Mouse (Mus musculus) kidney, adult 2 months (tissue): ENCODE data around the gene Prpf38b. TPM values are rescaled to one million over a fixed set of nuclear protein-coding genes. Genes with fewer than 3 reads are reported as not detected.

Experiments
- DNase-seq: peaks from one replicate; pipeline ENCODE4 v3.0.0; 2021
- H3K27ac ChIP-seq: fragments of 200-500 bp; 2 replicates; pipeline ENCODE4 v1.5.1; 2012; ENCODE audit warnings: low read depth, low read length, control low read depth, inconsistent platforms; ENCODE audit not compliant: insufficient read depth
- H3K27me3 ChIP-seq: fragments of 200-500 bp; replicated peaks from 2 replicates; pipeline ENCODE4 v1.6.1; 2012; ENCODE audit warnings: mild to moderate bottlenecking, moderate library complexity, low read length, inconsistent platforms; ENCODE audit not compliant: control insufficient read depth, insufficient read depth
- H3K36me3 ChIP-seq: fragments of 200-500 bp; 2 replicates; pipeline ENCODE4 v1.6.1; 2012; ENCODE audit warnings: mild to moderate bottlenecking, moderate library complexity, low read length, inconsistent platforms; ENCODE audit not compliant: control insufficient read depth, insufficient read depth
- H3K4me1 ChIP-seq: fragments of 200-500 bp; 2 replicates; pipeline ENCODE4 v1.6.1; 2011; ENCODE audit warnings: low read length; ENCODE audit not compliant: control insufficient read depth, insufficient read depth
- H3K4me3 ChIP-seq: fragments of 200-500 bp; 2 replicates; pipeline ENCODE4 v1.5.1; 2011; ENCODE audit warnings: mild to moderate bottlenecking, low read depth, low read length, control low read depth; ENCODE audit not compliant: insufficient read depth
- CTCF ChIP-seq: fragments of 200-500 bp; conservative IDR thresholded peaks from 2 replicates; pipeline ENCODE4 v1.5.1; 2011; ENCODE audit warnings: low read depth, mild to moderate bottlenecking, control low read depth, low read length, moderate library complexity, mixed read lengths; ENCODE audit not compliant: insufficient read depth, insufficient read length
- POLR2A ChIP-seq: fragments of 200-500 bp; IDR thresholded peaks from one replicate; pipeline ENCODE4 v1.6.1; 2011; ENCODE audit warnings: low read depth, low read length, control low read depth
- WGBS: fragments of 180-500 bp; shearing (Covaris S2); methylation state at CpG from one replicate; pipeline ENCODE4 v1.1.7; 2018; 5-methylcytosine and 5-hydroxymethylcytosine counted together
- polyA plus RNA-seq: library from polyadenylated mRNA; depleted of rRNA; stranded (reverse); fragments of >200 nt; gene quantifications from 2 replicates; pipeline ENCODE4 v1.2.3, GENCODE M21; 2012

The Prpf38b gene
- polyA plus RNA-seq, 1 experiment, result 19.7 TPM

DNA sequence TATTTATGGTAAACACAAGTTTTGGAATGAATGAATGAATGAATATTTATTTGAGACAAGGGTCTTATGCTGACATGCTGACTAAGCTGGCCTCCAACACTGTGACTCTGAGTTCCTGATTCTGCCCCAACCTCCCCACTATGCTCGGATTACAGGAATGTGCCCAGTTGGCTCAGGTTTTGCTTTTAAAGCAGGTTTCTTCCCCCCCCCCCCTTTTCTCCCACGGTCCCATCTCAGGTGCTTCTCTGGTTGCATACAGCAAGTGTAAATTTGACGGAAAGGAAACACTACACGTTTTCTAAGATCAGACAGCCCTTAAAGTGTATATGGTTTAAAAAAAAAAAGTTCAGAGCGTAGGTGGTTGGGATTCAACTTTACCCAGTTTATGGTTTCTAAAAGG lies 28.0 kb upstream of the Prpf38b start, which contains the start of gene Henmt1:
Gene Henmt1, plus strand, starts transcription at position 301 of the 400 bp plus-strand sequence.
- Histone ChIP-seq H3K36me3 (no peaks in the 10 kb centered on the region), H3K27me3 (no peaks in the 10 kb centered on the region), H3K4me3 (peak within 1 kb of the TSS; percentile 40; the same call in 1 of the 2 replicates), H3K4me1 (no peaks in the 10 kb centered on the region; the same call in 1 of the 2 replicates), H3K27ac (no peak within 1 kb of the TSS)
- WGBS, result 74% methylated on average over 5 of the region's 5 CpGs
- DNase-seq, result no peak
- TF ChIP-seq POLR2A (no peak), CTCF (no peak)

DNA sequence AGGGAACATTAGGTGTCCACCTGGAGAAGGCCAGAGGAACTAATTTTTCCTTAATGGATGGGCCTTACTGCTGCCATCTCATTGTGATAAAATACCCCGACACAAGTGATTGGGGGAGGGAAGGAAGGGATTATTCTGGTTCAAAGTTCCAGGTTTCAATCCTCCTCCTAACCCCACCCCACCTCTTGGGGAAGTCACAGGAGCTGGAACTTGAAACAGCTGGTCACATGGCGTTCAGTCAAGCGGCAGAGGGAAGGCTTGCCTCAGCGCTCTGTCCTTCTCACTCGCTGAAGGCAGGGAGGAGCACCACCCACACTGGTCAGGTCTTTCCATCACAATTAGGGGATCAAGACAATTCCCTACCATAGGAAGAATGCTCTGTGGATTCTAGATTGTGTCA lies 27.2 kb upstream of the Prpf38b start:
- TF ChIP-seq POLR2A (no peak), CTCF (no peak)
- peak; percentile 54 for DNase-seq
- 64% methylated on average over 5 of the region's 5 CpGs for WGBS
- Histone ChIP-seq H3K36me3 (no peaks in the 10 kb centered on the region), H3K27ac (no peak overlapping the region), H3K27me3 (no peaks in the 10 kb centered on the region), H3K4me1 (no peaks in the 10 kb centered on the region; the same call in 1 of the 2 replicates), H3K4me3 (no peak overlapping the region)

DNA sequence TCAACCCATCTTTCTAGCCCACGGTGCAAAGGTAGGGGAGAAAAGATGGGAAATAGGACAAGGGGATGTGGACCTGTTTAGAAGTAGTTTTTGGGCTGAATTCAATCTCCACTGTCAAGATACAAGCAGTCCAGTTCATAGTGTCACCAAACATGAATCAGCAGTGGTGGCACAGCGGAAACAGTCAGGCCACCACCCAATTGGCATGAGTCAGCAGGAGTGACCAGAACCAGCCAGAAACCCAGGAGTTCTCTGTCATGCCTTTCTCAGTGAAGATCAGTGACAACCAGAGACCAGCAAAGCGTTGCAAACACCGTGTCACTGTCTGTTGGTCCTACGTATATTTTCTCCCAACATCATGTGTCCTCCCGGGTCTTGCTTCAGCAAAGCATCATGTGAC lies 22.0 kb upstream of the Prpf38b start:
- no peak overlapping the region for H3K4me3 ChIP-seq
- no peak overlapping the region for H3K27ac ChIP-seq
- no peak for DNase-seq
- 95% methylated on average over 6 of the region's 6 CpGs for WGBS
- H3K4me1 ChIP-seq, result no peaks in the 10 kb centered on the region; the same call in 1 of the 2 replicates
- no peaks in the 10 kb centered on the region for H3K27me3 ChIP-seq
- H3K36me3 ChIP-seq, result no peaks in the 10 kb centered on the region
- TF ChIP-seq POLR2A (no peak), CTCF (no peak)

DNA sequence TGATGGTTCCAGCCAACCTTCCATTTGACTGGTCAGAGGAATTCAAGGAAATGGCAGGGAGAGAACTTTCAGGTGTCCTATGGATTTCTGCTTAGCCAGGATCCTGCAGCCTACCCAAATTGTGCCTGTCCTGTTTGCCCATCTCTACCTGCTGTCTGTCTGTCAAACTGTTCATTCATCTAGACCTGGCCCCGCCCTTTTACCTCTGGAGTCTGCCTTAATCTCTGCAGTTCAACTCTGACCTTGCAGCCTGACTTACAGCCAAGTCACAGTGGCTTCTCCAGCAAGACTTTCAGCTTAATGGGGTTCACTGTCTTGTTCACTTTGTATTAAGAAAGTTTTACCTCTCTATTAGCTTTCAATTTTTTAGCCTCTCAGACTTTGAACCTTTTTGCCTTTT lies 14.8 kb upstream of the Prpf38b start:
- H3K36me3 ChIP-seq, result no peaks in the 10 kb centered on the region
- no peaks in the 10 kb centered on the region for H3K27me3 ChIP-seq
- TF ChIP-seq POLR2A (no peak), CTCF (no peak)
- H3K4me3 ChIP-seq, result no peak overlapping the region
- peaks cover 4% of the 10 kb centered on the region for H3K4me1 ChIP-seq
- H3K27ac ChIP-seq, result no peak overlapping the region
- 78% methylated on average over 1 of the region's 1 CpGs for WGBS
- DNase-seq, result peak; percentile 40

DNA sequence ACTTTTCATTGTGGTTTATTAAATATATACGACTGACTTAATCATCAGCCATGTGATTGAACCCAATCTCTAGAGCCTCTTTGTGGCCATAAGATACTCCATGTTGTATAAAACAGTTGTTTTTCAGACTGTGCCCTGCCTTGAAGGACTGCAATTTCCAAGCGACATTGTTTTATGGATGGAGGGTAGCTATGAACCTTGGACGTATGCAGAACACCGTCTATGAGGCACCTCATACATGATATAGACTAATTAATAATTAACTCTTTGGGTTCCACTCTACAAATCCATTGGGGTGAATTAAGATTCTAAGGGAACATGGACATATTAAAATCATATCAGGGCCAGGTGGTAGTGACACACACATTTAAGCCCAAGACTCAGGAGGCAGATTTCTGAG lies 14.2 kb upstream of the Prpf38b start:
- Histone ChIP-seq H3K4me1 (peaks cover 8% of the 10 kb centered on the region), H3K27ac (no peak overlapping the region), H3K27me3 (no peaks in the 10 kb centered on the region), H3K36me3 (no peaks in the 10 kb centered on the region), H3K4me3 (no peak overlapping the region)
- no peak for DNase-seq
- WGBS, result 87% methylated on average over 4 of the region's 4 CpGs
- no peak for TF ChIP-seq POLR2A
- no peak for TF ChIP-seq CTCF

DNA sequence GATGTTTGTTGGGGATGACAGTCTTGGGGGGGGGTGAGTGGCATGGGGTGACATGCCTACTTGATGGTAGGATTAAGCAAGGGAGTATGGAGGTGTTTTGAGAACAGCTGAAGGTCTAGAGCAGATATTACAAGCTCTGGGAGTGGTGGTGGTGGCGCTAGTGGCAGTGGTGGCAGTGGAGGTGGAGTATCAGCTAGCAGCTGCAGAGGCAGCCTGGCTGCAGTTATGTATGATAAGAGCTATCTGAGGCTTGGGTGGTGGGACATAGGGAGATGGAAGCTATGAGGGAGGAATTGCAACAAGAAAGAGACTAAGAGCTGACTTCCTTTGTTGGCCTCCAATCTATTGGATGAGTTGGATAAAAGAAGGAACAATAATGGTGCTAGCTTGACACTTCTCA lies 10.3 kb upstream of the Prpf38b start:
- no peak for DNase-seq
- WGBS, result 100% methylated on average over 1 of the region's 1 CpGs
- TF ChIP-seq CTCF, result no peak
- no peak for TF ChIP-seq POLR2A
- no peak overlapping the region for H3K4me3 ChIP-seq
- H3K4me1 ChIP-seq, result peaks cover 15% of the 10 kb centered on the region
- H3K36me3 ChIP-seq, result no peaks in the 10 kb centered on the region
- no peaks in the 10 kb centered on the region for H3K27me3 ChIP-seq
- no peak overlapping the region; the same call in 1 of the 2 replicates for H3K27ac ChIP-seq

DNA sequence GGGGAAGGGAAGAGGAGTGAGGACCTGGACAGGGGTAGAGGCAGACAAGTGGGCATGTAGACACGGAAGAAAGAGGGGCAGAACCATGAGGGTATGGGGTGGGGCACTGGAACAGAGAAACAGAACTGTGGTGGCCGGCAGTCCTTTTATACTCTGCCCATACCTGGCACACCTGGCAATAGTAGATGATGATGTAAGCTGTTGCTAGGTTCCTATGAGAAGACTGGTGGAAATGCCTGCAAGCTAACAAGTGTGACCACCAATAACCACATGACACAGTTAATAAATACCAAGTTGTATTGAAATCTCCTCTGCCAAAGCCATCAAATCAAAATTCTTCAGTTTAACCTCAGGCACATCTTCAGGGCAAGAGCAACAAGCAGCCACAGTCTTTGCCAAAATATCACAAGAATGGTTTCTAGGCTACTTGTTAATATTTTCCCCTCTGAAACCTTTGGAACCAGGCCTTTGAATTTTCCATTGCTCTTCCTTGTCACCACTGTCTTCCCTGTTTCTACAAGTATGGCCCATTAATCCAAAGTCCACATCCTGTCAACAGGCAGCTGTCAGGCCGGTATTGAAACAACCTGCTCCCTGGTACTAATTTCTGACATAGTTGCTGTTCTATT lies 9.0 kb upstream of the Prpf38b start:
- Histone ChIP-seq H3K27ac (peak overlapping the region; percentile 96), H3K4me1 (peaks cover 15% of the 10 kb centered on the region), H3K27me3 (no peaks in the 10 kb centered on the region), H3K36me3 (no peaks in the 10 kb centered on the region), H3K4me3 (no peak overlapping the region)
- peak; percentile 90 for DNase-seq
- no peak for TF ChIP-seq CTCF
- no peak for TF ChIP-seq POLR2A
- 63% methylated on average over 3 of the region's 3 CpGs for WGBS
